Mouse (Mus musculus) embryonic facial prominence, embryonic 10.5 days (tissue): ENCODE data around the gene Clic5. TPM values are rescaled to one million over a fixed set of nuclear protein-coding genes. Genes with fewer than 3 reads are reported as not detected.
A peak's percentile ranks its signal among the peaks of the same experiment; 100 is the strongest.

Source experiments
- DNase-seq: peaks from one replicate; pipeline ENCODE4 v3.0.0-alpha.2; 2017; ENCODE audit warnings: low spot score
- H3K27ac ChIP-seq: fragments of 300-500 bp; sonication (generic); replicated peaks from 2 replicates; pipeline ENCODE4 v1.5.1; 2016; ENCODE audit warnings: mild to moderate bottlenecking
- H3K27me3 ChIP-seq: fragments of 300-500 bp; sonication (generic); replicated peaks from 2 replicates; pipeline ENCODE4 v1.6.1; 2016; ENCODE audit warnings: low read depth, mild to moderate bottlenecking; ENCODE audit not compliant: poor library complexity, severe bottlenecking
- H3K36me3 ChIP-seq: fragments of 300-500 bp; sonication (generic); replicated peaks from 2 replicates; pipeline ENCODE4 v1.6.1; 2016; ENCODE audit warnings: mild to moderate bottlenecking, moderate library complexity
- H3K4me1 ChIP-seq: fragments of 300-500 bp; sonication (generic); 2 replicates; pipeline ENCODE4 v1.6.1; 2016
- H3K4me3 ChIP-seq: fragments of 300-500 bp; sonication (generic); 2 replicates; pipeline ENCODE4 v1.5.1; 2016; ENCODE audit warnings: mild to moderate bottlenecking, moderate library complexity
- H3K9me3 ChIP-seq: fragments of 300-500 bp; sonication (generic); 2 replicates; pipeline ENCODE4 v1.6.1; 2016; ENCODE audit warnings: mild to moderate bottlenecking
- WGBS: fragments of 180-500 bp; shearing (Covaris S2); methylation state at CpG from one replicate; pipeline ENCODE4 v1.1.7; 2016; 5-methylcytosine and 5-hydroxymethylcytosine counted together
- polyA plus RNA-seq: library from polyadenylated mRNA; unstranded; fragments of >200 nt; fragmentation: Nextera tagmentation; extraction: Ambion mirVana; gene quantifications from 2 replicates; pipeline ENCODE4 v1.2.1, GENCODE M21; 2016

Clic5 gene
- 0.11 and 0.39 TPM in 2 replicates for polyA plus RNA-seq

- no peaks in the 10 kb centered on the region for H3K9me3 ChIP-seq
- 0 out of 2 replicates have a peak within 1 kb of the TSS, but pooled peaks have one; percentile 2 for H3K27ac ChIP-seq
- peaks cover 53% of the 10 kb centered on the region for H3K27me3 ChIP-seq
- peak; percentile 42 for DNase-seq
- peaks cover 23% of the 10 kb centered on the region for H3K4me1 ChIP-seq
- WGBS = 4% methylated on average over 24 of the region's 24 CpGs
- H3K36me3 ChIP-seq = no peaks in the 10 kb centered on the region
- peak within 1 kb of the TSS; percentile 59 for H3K4me3 ChIP-seq
Measured at GRCm38 (mm10) chr17:44188042-44188768, at the start of gene Clic5. Gene Clic5 (plus strand): TSS chr17:44188584.

- no peaks in the 10 kb centered on the region for H3K9me3 ChIP-seq
- WGBS = 75% methylated on average over 1 of the region's 1 CpGs
- no peak overlapping the region for H3K4me3 ChIP-seq
- H3K36me3 ChIP-seq = no peaks in the 10 kb centered on the region
- no peak overlapping the region for H3K27ac ChIP-seq
- no peak for DNase-seq
- H3K27me3 ChIP-seq = no peaks in the 10 kb centered on the region
- H3K4me1 ChIP-seq = no peaks in the 10 kb centered on the region
Measured at GRCm38 (mm10) chr17:44145806-44146205, 42.6 kb upstream of the Clic5 start.

GRCm38 (mm10) chr17:44148109-44148846 lies 40.1 kb upstream of the Clic5 start:
- no peaks in the 10 kb centered on the region for H3K4me1 ChIP-seq
- H3K36me3 ChIP-seq = no peaks in the 10 kb centered on the region
- H3K27me3 ChIP-seq = no peaks in the 10 kb centered on the region
- DNase-seq = no peak
- no peaks in the 10 kb centered on the region for H3K9me3 ChIP-seq
- no peak overlapping the region for H3K4me3 ChIP-seq
- H3K27ac ChIP-seq = no peak overlapping the region
- WGBS = 90% methylated on average over 5 of the region's 5 CpGs

GRCm38 (mm10) chr17:44151130-44151529 lies 37.3 kb upstream of the Clic5 start:
- DNase-seq = peak; percentile 48
- 67% methylated on average over 3 of the region's 3 CpGs for WGBS
- H3K27me3 ChIP-seq = no peaks in the 10 kb centered on the region
- H3K4me1 ChIP-seq = no peaks in the 10 kb centered on the region
- H3K4me3 ChIP-seq = no peak overlapping the region
- no peaks in the 10 kb centered on the region for H3K36me3 ChIP-seq
- no peaks in the 10 kb centered on the region for H3K9me3 ChIP-seq
- no peak overlapping the region for H3K27ac ChIP-seq

- H3K4me1 ChIP-seq = no peaks in the 10 kb centered on the region
- H3K4me3 ChIP-seq = no peak overlapping the region
- no peaks in the 10 kb centered on the region for H3K27me3 ChIP-seq
- H3K36me3 ChIP-seq = no peaks in the 10 kb centered on the region
- H3K27ac ChIP-seq = no peak overlapping the region
- 86% methylated on average over 8 of the region's 8 CpGs for WGBS
- no peaks in the 10 kb centered on the region for H3K9me3 ChIP-seq
- DNase-seq = no peak
Measured at GRCm38 (mm10) chr17:44151889-44152288, 36.5 kb upstream of the Clic5 start.

GRCm38 (mm10) chr17:44153871-44154270 lies 34.5 kb upstream of the Clic5 start:
- no peaks in the 10 kb centered on the region for H3K9me3 ChIP-seq
- 58% methylated on average over 5 of the region's 5 CpGs for WGBS
- H3K27me3 ChIP-seq = no peaks in the 10 kb centered on the region
- no peaks in the 10 kb centered on the region for H3K4me1 ChIP-seq
- H3K36me3 ChIP-seq = no peaks in the 10 kb centered on the region
- DNase-seq = no peak
- H3K27ac ChIP-seq = no peak overlapping the region
- no peak overlapping the region for H3K4me3 ChIP-seq

GRCm38 (mm10) chr17:44155204-44155603 lies 33.2 kb upstream of the Clic5 start:
- Histone ChIP-seq H3K36me3 (no peaks in the 10 kb centered on the region), H3K27ac (no peak overlapping the region), H3K4me3 (no peak overlapping the region), H3K9me3 (no peaks in the 10 kb centered on the region), H3K4me1 (no peaks in the 10 kb centered on the region), H3K27me3 (no peaks in the 10 kb centered on the region)
- 64% methylated on average over 2 of the region's 2 CpGs for WGBS
- no peak for DNase-seq

GRCm38 (mm10) chr17:44158186-44158585 lies 30.2 kb upstream of the Clic5 start:
- WGBS = 69% methylated on average over 1 of the region's 1 CpGs
- no peaks in the 10 kb centered on the region for H3K9me3 ChIP-seq
- peaks cover 11% of the 10 kb centered on the region for H3K4me1 ChIP-seq
- H3K27me3 ChIP-seq = no peaks in the 10 kb centered on the region
- no peak for DNase-seq
- H3K27ac ChIP-seq = no peak overlapping the region
- no peaks in the 10 kb centered on the region for H3K36me3 ChIP-seq
- H3K4me3 ChIP-seq = no peak overlapping the region

GRCm38 (mm10) chr17:44160449-44160848 lies 27.9 kb upstream of the Clic5 start:
- no peak for DNase-seq
- no peaks in the 10 kb centered on the region for H3K36me3 ChIP-seq
- H3K27me3 ChIP-seq = no peaks in the 10 kb centered on the region
- peaks cover 11% of the 10 kb centered on the region for H3K4me1 ChIP-seq
- WGBS = 90% methylated on average over 11 of the region's 11 CpGs
- no peaks in the 10 kb centered on the region for H3K9me3 ChIP-seq
- H3K4me3 ChIP-seq = no peak overlapping the region
- H3K27ac ChIP-seq = no peak overlapping the region

GRCm38 (mm10) chr17:44162514-44162913 lies 25.9 kb upstream of the Clic5 start:
- no peaks in the 10 kb centered on the region for H3K36me3 ChIP-seq
- H3K9me3 ChIP-seq = no peaks in the 10 kb centered on the region
- no peak for DNase-seq
- H3K27me3 ChIP-seq = no peaks in the 10 kb centered on the region
- H3K4me1 ChIP-seq = peaks cover 11% of the 10 kb centered on the region
- H3K4me3 ChIP-seq = no peak overlapping the region
- no peak overlapping the region for H3K27ac ChIP-seq
- 45% methylated on average over 5 of the region's 5 CpGs for WGBS

GRCm38 (mm10) chr17:44162935-44163334 lies 25.4 kb upstream of the Clic5 start:
- WGBS = 76% methylated on average over 5 of the region's 5 CpGs
- Histone ChIP-seq H3K4me1 (peaks cover 11% of the 10 kb centered on the region), H3K9me3 (no peaks in the 10 kb centered on the region), H3K36me3 (no peaks in the 10 kb centered on the region), H3K4me3 (no peak overlapping the region), H3K27ac (no peak overlapping the region), H3K27me3 (no peaks in the 10 kb centered on the region)
- no peak for DNase-seq

- H3K27me3 ChIP-seq = no peaks in the 10 kb centered on the region
- peaks cover 11% of the 10 kb centered on the region for H3K4me1 ChIP-seq
- no peaks in the 10 kb centered on the region for H3K9me3 ChIP-seq
- H3K4me3 ChIP-seq = no peak overlapping the region
- 77% methylated on average over 11 of the region's 11 CpGs for WGBS
- no peak overlapping the region for H3K27ac ChIP-seq
- no peak for DNase-seq
- H3K36me3 ChIP-seq = no peaks in the 10 kb centered on the region
Measured at GRCm38 (mm10) chr17:44165730-44166347, 22.5 kb upstream of the Clic5 start.
